Comparison of ENCODE assay signal across 11 mouse cellular contexts in the genomic region with DNA sequence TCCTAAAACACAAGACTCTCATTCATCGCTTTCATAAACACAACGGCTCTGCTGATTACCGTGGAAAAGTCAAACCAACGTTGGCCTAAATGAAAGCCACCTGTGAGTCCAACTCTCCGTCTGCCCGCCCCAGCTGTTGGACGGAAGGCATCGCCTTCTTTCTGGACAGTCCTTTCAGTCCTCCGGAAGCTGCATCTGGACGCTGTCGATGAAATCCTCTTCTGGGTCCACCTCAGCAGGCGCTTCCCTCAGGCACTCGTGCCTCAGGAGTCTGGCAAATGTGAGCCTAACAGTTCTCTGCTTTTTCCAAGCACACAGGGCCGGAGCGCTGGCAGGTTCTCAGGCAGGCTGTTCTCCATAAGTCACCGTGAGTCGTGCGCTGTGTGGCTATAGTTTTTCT. TPM values are rescaled to one million over a fixed set of nuclear protein-coding genes. Genes with fewer than 3 reads are reported as not detected.
DNase-seq lines count a peak whose midpoint lies in the region; ATAC-seq and TF ChIP-seq lines count a peak whose summit lies in the region.
"Had no signal": no experiment of that assay in that cellular context is flagged by ENCODE, and none has a peak within 500 bp of the region (broad histone marks: within the 10 kb centered on the region; RNA-seq: fewer than 3 reads in every experiment).

No protein-coding gene starts in this region.

- no peak overlapping the region for H3K27ac ChIP-seq in hindbrain, embryonic 11.5 days (ENCODE audit: low read depth, low read length)
- no peak overlapping the region for H3K27ac ChIP-seq in hindbrain, embryonic 12.5 days
- H3K27ac ChIP-seq in embryonic facial prominence, embryonic 12.5 days: peak overlapping the region; percentile 64
- H3K27ac ChIP-seq in limb, embryonic 14.5 days (replicated peaks; ENCODE audit: low read depth, low read length): peak overlapping the region; percentile 52; the same call in 1 of the 2 replicates
- H3K27ac ChIP-seq: liver, embryonic 14.5 days; midbrain, embryonic 10.5 days had no signal

- no peak overlapping the region for H3K4me2 ChIP-seq in hindbrain, embryonic 11.5 days (replicated peaks; ENCODE audit: low read depth, low read length)
- H3K4me2 ChIP-seq in hindbrain, embryonic 12.5 days (replicated peaks): no peak overlapping the region
- H3K4me2 ChIP-seq in embryonic facial prominence, embryonic 12.5 days (replicated peaks): peak overlapping the region; percentile 36
- H3K4me2 ChIP-seq in limb, embryonic 14.5 days (replicated peaks; ENCODE audit: low read depth, low read length, severe bottlenecking): peak overlapping the region; percentile 29

- no peaks in the 10 kb centered on the region for H3K36me3 ChIP-seq in hindbrain, embryonic 11.5 days (ENCODE audit: control insufficient read depth, insufficient read depth, low read length)
- H3K36me3 ChIP-seq in hindbrain, embryonic 12.5 days: 0 out of 2 replicates have a peak, but pooled peaks cover 2% of the 10 kb centered on the region
- H3K36me3 ChIP-seq in embryonic facial prominence, embryonic 12.5 days: no peaks in the 10 kb centered on the region
- no peaks in the 10 kb centered on the region for H3K36me3 ChIP-seq in limb, embryonic 14.5 days (ENCODE audit: control insufficient read depth, insufficient read depth, low read length)
- H3K36me3 ChIP-seq: midbrain, embryonic 10.5 days had no signal

- no peaks in the 10 kb centered on the region for H3K4me1 ChIP-seq in hindbrain, embryonic 11.5 days (replicated peaks; ENCODE audit: control insufficient read depth, insufficient read depth, low read length)
- peaks cover 2% of the 10 kb centered on the region; the same call in 1 of the 2 replicates for H3K4me1 ChIP-seq in hindbrain, embryonic 12.5 days
- H3K4me1 ChIP-seq in embryonic facial prominence, embryonic 12.5 days: peaks cover 5% of the 10 kb centered on the region
- H3K4me1 ChIP-seq in limb, embryonic 14.5 days (ENCODE audit: control insufficient read depth, insufficient read depth, low read length): peaks cover 8% of the 10 kb centered on the region

- no peak for TF ChIP-seq POLR2A in limb, embryonic 14.5 days (IDR thresholded peaks at IDR 0.05; ENCODE audit: borderline replicate concordance, extremely low read depth, insufficient read depth, insufficient read length)

- WGBS in hindbrain, embryonic 11.5 days: 70% methylated on average over 18 of the region's 18 CpGs
- 67% methylated on average over 18 of the region's 18 CpGs for WGBS in hindbrain, embryonic 12.5 days
- WGBS in embryonic facial prominence, embryonic 12.5 days: 24% methylated on average over 18 of the region's 18 CpGs
- WGBS in limb, embryonic 14.5 days: 16% methylated on average over 18 of the region's 18 CpGs

- DNase-seq in hindbrain, embryonic 11.5 days (ENCODE audit: low spot score): peak; percentile 9
- DNase-seq in ZHBTc4 (ENCODE audit: low read depth, low spot score): peak; percentile 31
- DNase-seq in limb, embryonic 14.5 days (ENCODE audit: low spot score): peak; percentile 30
- DNase-seq in kidney, adult 8-10 months: no peak
- DNase-seq in adrenal gland, postnatal 10 days: no peak
- DNase-seq: retina, postnatal 1 day had no signal

- H3K9ac ChIP-seq in hindbrain, embryonic 11.5 days (ENCODE audit: low read depth, low read length): no peak overlapping the region
- H3K9ac ChIP-seq in hindbrain, embryonic 12.5 days: no peak overlapping the region
- no peak overlapping the region for H3K9ac ChIP-seq in embryonic facial prominence, embryonic 12.5 days
- H3K9ac ChIP-seq in limb, embryonic 14.5 days (ENCODE audit: low read depth, low read length, severe bottlenecking): no peak overlapping the region
- H3K9ac ChIP-seq: liver, embryonic 14.5 days had no signal

- H3K9me3 ChIP-seq in hindbrain, embryonic 11.5 days (ENCODE audit: control insufficient read depth, low read length): no peaks in the 10 kb centered on the region
- H3K9me3 ChIP-seq in hindbrain, embryonic 12.5 days (replicated peaks): no peaks in the 10 kb centered on the region
- no peaks in the 10 kb centered on the region for H3K9me3 ChIP-seq in embryonic facial prominence, embryonic 12.5 days
- no peaks in the 10 kb centered on the region for H3K9me3 ChIP-seq in limb, embryonic 14.5 days (ENCODE audit: control insufficient read depth, low read length)
- H3K9me3 ChIP-seq: midbrain, embryonic 10.5 days had no signal

- no peak overlapping the region for H3K4me3 ChIP-seq in hindbrain, embryonic 11.5 days (ENCODE audit: low read depth, low read length)
- H3K4me3 ChIP-seq in hindbrain, embryonic 12.5 days: no peak overlapping the region
- peak overlapping the region; percentile 16; the same call in 1 of the 2 replicates for H3K4me3 ChIP-seq in embryonic facial prominence, embryonic 12.5 days
- H3K4me3 ChIP-seq in limb, embryonic 14.5 days (replicated peaks; ENCODE audit: low read length): 0 out of 2 replicates have a peak overlapping the region, but pooled peaks have one; percentile 12
- H3K4me3 ChIP-seq: midbrain, embryonic 10.5 days had no signal

- no peak for ATAC-seq in hindbrain, embryonic 11.5 days (ENCODE audit: low FRiP score)
- no peak for ATAC-seq in hindbrain, embryonic 12.5 days (ENCODE audit: low FRiP score)
- no peak for ATAC-seq in embryonic facial prominence, embryonic 12.5 days (ENCODE audit: insufficient number of reproducible peaks, insufficient read depth, low FRiP score, low TSS enrichment)
- no peak for ATAC-seq in limb, embryonic 14.5 days (ENCODE audit: low FRiP score, low read depth)
- ATAC-seq: activated CD4-positive, CD25-positive, alpha-beta regulatory T cell, adult 4 months had no signal

- H3K27me3 ChIP-seq in hindbrain, embryonic 11.5 days (ENCODE audit: control insufficient read depth, insufficient read depth, low read length): no peaks in the 10 kb centered on the region
- no peaks in the 10 kb centered on the region for H3K27me3 ChIP-seq in hindbrain, embryonic 12.5 days
- no peaks in the 10 kb centered on the region for H3K27me3 ChIP-seq in embryonic facial prominence, embryonic 12.5 days
- H3K27me3 ChIP-seq in limb, embryonic 14.5 days (ENCODE audit: control insufficient read depth, insufficient read depth, low read length): no peaks in the 10 kb centered on the region

RNA-seq across cellular contexts. Expression of a gene that starts 29.4 kb away (rescaled TPM):
- 5.2 and 6.7 TPM in 2 replicates for polyA plus RNA-seq in hindbrain, embryonic 11.5 days (2014; fragmentation: Nextera tagmentation; extraction: Ambion mirVana)
- 9.2 and 10.0 TPM in 2 replicates for polyA plus RNA-seq in hindbrain, embryonic 12.5 days (2016; fragmentation: Nextera tagmentation; extraction: Ambion mirVana)
- 7.1 and 7.5 TPM in 2 replicates for polyA plus RNA-seq in embryonic facial prominence, embryonic 12.5 days (2016; fragmentation: Nextera tagmentation; extraction: Ambion mirVana)
- 3.0 and 3.9 TPM in 2 replicates for polyA plus RNA-seq in limb, embryonic 14.5 days (2012; rRNA removed)
- 6.2 and 6.4 TPM in 2 replicates for polyA plus RNA-seq in limb, embryonic 14.5 days (2014; fragmentation: Nextera tagmentation; extraction: Ambion mirVana)
- 1 to 10 TPM; 6.7 to 9.8 TPM for total RNA-seq in adrenal gland, postnatal 10 days (2021)

RNA-seq across cellular contexts. Expression of a gene that starts 44.5 kb away (rescaled TPM):
- 23.0 and 23.8 TPM in 2 replicates for polyA plus RNA-seq in hindbrain, embryonic 11.5 days (2014; fragmentation: Nextera tagmentation; extraction: Ambion mirVana)
- 28.4 and 29.7 TPM in 2 replicates for polyA plus RNA-seq in hindbrain, embryonic 12.5 days (2016; fragmentation: Nextera tagmentation; extraction: Ambion mirVana)
- polyA plus RNA-seq in embryonic facial prominence, embryonic 12.5 days (2016; fragmentation: Nextera tagmentation; extraction: Ambion mirVana): 26.8 and 29.7 TPM in 2 replicates
- polyA plus RNA-seq in limb, embryonic 14.5 days (2012; rRNA removed): 14.4 and 22.1 TPM in 2 replicates
- 25.2 and 27.8 TPM in 2 replicates for polyA plus RNA-seq in limb, embryonic 14.5 days (2014; fragmentation: Nextera tagmentation; extraction: Ambion mirVana)
- 10 to 100 TPM; 16.0 to 21.7 TPM for total RNA-seq in adrenal gland, postnatal 10 days (2021)

RNA-seq across cellular contexts. Expression of a gene that starts 44.6 kb away (rescaled TPM):
- 10.7 and 12.7 TPM in 2 replicates for polyA plus RNA-seq in hindbrain, embryonic 11.5 days (2014; fragmentation: Nextera tagmentation; extraction: Ambion mirVana)
- polyA plus RNA-seq in hindbrain, embryonic 12.5 days (2016; fragmentation: Nextera tagmentation; extraction: Ambion mirVana): 13.2 and 13.6 TPM in 2 replicates
- 13.9 and 16.2 TPM in 2 replicates for polyA plus RNA-seq in embryonic facial prominence, embryonic 12.5 days (2016; fragmentation: Nextera tagmentation; extraction: Ambion mirVana)
- polyA plus RNA-seq in limb, embryonic 14.5 days (2012; rRNA removed): 12.0 and 13.6 TPM in 2 replicates
- polyA plus RNA-seq in limb, embryonic 14.5 days (2014; fragmentation: Nextera tagmentation; extraction: Ambion mirVana): 12.0 and 12.2 TPM in 2 replicates
- 10 to 100 TPM; 19.8 to 21.9 TPM for total RNA-seq in adrenal gland, postnatal 10 days (2021)

Comparison
In these comparisons a context has a peak if more than half of its experiments do, and no peak if none do; other contexts are left out.
1. DNase-seq: peak in hindbrain, embryonic 11.5 days (single experiment), ZHBTc4 (single experiment) and limb, embryonic 14.5 days (single experiment); none in kidney, adult 8-10 months (0 of 2) and adrenal gland, postnatal 10 days (single experiment).
2. H3K27ac ChIP-seq: peak in embryonic facial prominence, embryonic 12.5 days (single experiment) and limb, embryonic 14.5 days (single experiment); none in hindbrain, embryonic 11.5 days (single experiment) and hindbrain, embryonic 12.5 days (single experiment).
3. H3K4me2 ChIP-seq: peak in embryonic facial prominence, embryonic 12.5 days (single experiment) and limb, embryonic 14.5 days (single experiment); none in hindbrain, embryonic 11.5 days (single experiment) and hindbrain, embryonic 12.5 days (single experiment).
4. H3K4me3 ChIP-seq: peak in embryonic facial prominence, embryonic 12.5 days (single experiment) and limb, embryonic 14.5 days (single experiment); none in hindbrain, embryonic 11.5 days (single experiment) and hindbrain, embryonic 12.5 days (single experiment).